In genomic region chr16:73005831-73006230, GRCm38 (mm10) we compare ENCODE assay signal across 22 mouse cellular contexts.
"Had no signal": no experiment of that assay in that cellular context is flagged by ENCODE, and none has a peak within 500 bp of the region (broad histone marks: within the 10 kb centered on the region; RNA-seq: fewer than 3 reads in every experiment).

No protein-coding gene starts in this region.

- H3K4me1 ChIP-seq: liver, embryonic 13.5 days had no signal

- H3K27ac ChIP-seq: kidney, postnatal 0 days; layer of hippocampus, adult 2 months; liver, embryonic 13.5 days; neural tube, embryonic 13.5 days; stomach, postnatal 0 days had no signal

- H3K4me2 ChIP-seq: liver, embryonic 13.5 days; midbrain, embryonic 11.5 days; neural tube, embryonic 13.5 days had no signal

- DNase-seq: kidney, adult 2 months; kidney, postnatal 25 days; layer of hippocampus, postnatal 36 days; left cerebral cortex, postnatal 4 days; liver, embryonic 13.5 days; lung, adult 2 months; lung, postnatal 14 days; lung, postnatal 4 days; right cerebral cortex, adult 18-20 months; right cerebral cortex, postnatal 14 days; right cerebral cortex, postnatal 4 days; thymus, adult 2 months; thymus, postnatal 14 days; thymus, postnatal 4 days had no signal

- ATAC-seq: intestine, postnatal 0 days; midbrain, embryonic 16.5 days had no signal

- H3K27me3 ChIP-seq: liver, embryonic 13.5 days; neural tube, embryonic 13.5 days had no signal

- H3K9ac ChIP-seq: liver, embryonic 13.5 days; neural tube, embryonic 13.5 days had no signal

- H3K9me3 ChIP-seq: liver, embryonic 13.5 days; neural tube, embryonic 13.5 days had no signal

- H3K4me3 ChIP-seq: layer of hippocampus, adult 2 months; liver, embryonic 13.5 days; myocyte; neural tube, embryonic 13.5 days had no signal
